Mouse (Mus musculus) CD4-positive, CD25-positive, alpha-beta regulatory T cell, adult 9 weeks (primary cell): Measurements from ENCODE around the gene Ell. TPM values are rescaled to one million over a fixed set of nuclear protein-coding genes. Genes with fewer than 3 reads are reported as not detected.

Experiments used
- polyA plus RNA-seq: library from polyadenylated mRNA; unstranded; fragments of 100-300 nt; shearing (Covaris generic); gene quantifications from one replicate; pipeline ENCODE4 v1.2.1, GENCODE M21; 2017

The Ell gene
- polyA plus RNA-seq = 42.7 TPM

GRCm38 (mm10) chr8:70539077-70539813, at the start of gene Ell:
Gene Ell, plus strand, starts transcription at chr8:70539457.

DNA sequence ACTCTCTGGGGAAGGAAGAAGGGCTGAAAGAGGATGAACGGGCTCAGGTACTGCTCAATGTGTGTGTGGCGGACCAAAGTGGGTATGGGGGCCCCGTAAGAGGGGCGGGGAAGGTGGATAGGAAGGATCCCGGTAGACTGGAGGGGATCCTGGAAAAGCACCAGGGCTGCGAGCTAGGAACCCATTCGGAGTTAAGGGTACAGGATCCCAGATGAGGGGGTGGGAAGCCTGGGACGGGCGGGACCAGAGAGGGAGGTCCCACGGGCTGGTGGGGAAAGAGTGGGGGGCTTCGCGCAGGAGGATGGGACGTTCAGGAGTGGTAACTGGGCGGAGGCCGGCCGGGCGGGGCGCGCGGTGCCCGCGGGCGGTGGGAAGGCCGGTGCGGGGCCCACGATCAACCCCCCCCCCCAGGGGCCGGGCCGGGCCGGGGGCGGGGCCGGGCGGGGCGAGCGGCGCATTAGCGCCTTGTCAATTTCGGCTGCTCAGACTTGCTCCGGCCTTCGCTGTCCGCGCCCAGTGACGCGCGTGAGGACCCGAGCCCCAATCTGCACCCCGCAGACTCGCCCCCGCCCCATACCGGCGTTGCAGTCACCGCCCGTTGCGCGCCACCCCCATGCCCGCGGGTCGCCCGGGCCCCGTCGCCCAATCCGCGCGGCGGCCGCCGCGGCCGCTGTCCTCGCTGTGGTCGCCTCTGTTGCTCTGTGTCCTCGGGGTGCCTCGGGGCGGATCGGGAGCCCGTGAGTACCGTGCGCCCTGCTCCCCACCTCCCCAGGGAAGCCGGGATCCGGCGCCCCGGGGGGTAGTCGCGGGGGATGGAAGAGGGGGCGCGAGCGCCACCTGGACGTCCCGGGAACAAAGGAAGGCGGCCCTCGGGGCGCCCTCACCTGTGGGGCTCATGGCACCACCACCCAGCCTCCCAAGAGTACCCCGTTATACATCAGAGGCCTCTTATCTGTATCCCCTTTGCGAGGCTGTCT, 46.3 kb upstream of the Ell start, which contains the start of gene Crlf1:
TSS of gene Crlf1 (plus strand) at position 495 of the 977 bp plus-strand sequence.

GRCm38 (mm10) chr8:70506328-70507026, 32.8 kb upstream of the Ell start, which contains the start of gene Rex1bd:
Gene Rex1bd, minus strand, starts transcription at chr8:70506752.

GRCm38 (mm10) chr8:70510228-70510915, 28.9 kb upstream of the Ell start, which contains the start of gene Uba52:
Gene Uba52, minus strand, starts transcription at chr8:70510801.

GRCm38 (mm10) chr8:70527512-70528181, 11.6 kb upstream of the Ell start, which contains the start of the genes Fkbp8 and Kxd1:
Gene Fkbp8, plus strand, starts transcription at chr8:70527724.
Gene Kxd1, minus strand, starts transcription at chr8:70527956.

DNA sequence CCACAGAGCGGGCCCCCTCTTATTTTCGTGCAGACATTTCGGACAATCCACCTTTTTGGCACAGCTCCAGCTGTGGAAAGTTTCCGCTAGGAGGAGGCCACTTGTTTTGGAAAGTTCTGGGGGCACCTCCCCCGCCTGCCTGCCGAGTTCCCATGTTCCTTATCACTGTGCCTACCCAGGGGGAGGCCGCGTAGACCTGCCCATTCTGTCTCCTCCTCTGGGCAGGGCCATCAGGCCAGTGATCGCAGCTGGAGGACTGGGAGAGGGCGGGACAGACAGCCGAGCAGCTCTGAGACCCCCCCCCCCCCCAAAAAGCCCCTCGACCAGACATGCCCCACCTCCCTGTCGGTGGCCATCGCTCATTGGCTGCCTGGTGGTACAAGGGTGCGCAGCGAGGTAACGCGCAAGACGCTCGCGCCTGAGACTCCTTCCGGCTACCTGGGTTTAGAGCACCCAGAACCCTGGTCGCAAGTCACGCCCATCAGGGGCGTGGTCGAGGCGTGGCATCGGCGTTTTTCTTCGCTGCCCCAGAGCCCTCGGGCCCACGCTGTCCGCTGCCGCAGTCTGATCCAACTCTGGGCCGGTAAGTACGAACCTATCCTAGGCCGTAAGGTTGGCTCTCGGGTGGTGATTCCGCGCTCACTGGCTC, 54.8 kb downstream of the Ell start, which contains the start of gene Isyna1:
TSS of gene Isyna1 (plus strand) at position 413 of the 649 bp plus-strand sequence.

GRCm38 (mm10) chr8:70608749-70609367, 69.6 kb downstream of the Ell start, which contains the start of gene Ssbp4:
Gene Ssbp4, minus strand, starts transcription at chr8:70608872.

GRCm38 (mm10) chr8:70615894-70616293, 76.6 kb downstream of the Ell start, which contains the start of gene Lrrc25:
Gene Lrrc25, plus strand, starts transcription at chr8:70616155.

GRCm38 (mm10) chr8:70632346-70632892, 93.2 kb downstream of the Ell start, which contains the start of gene Gdf15:
Gene Gdf15, minus strand, starts transcription at chr8:70632456.

Other genes with a start within 250 kb of the Ell start
- 55.0 TPM for gene Ddx49, start 237.0 kb upstream of the Ell start, polyA plus RNA-seq
- gene Cope, start 236.9 kb upstream of the Ell start, polyA plus RNA-seq = 381 TPM
- not detected for gene Cers1, start 223.7 kb upstream of the Ell start, polyA plus RNA-seq
- not detected for gene Gdf1, start 209.6 kb upstream of the Ell start, polyA plus RNA-seq
- 3.1 TPM for gene Upf1, start 186.2 kb upstream of the Ell start, polyA plus RNA-seq
- 0.33 TPM for gene Comp, start 165.9 kb upstream of the Ell start, polyA plus RNA-seq
- 22.8 TPM for gene Crtc1, start 99.9 kb upstream of the Ell start, polyA plus RNA-seq
- gene Klhl26, start 62.5 kb upstream of the Ell start, polyA plus RNA-seq = 8.9 TPM
- gene Tmem59l, start 52.1 kb upstream of the Ell start, polyA plus RNA-seq = not detected
- gene Crlf1, start 46.3 kb upstream of the Ell start, polyA plus RNA-seq = not detected
- gene Rex1bd, start 32.7 kb upstream of the Ell start, polyA plus RNA-seq = 138 TPM
- gene Uba52, start 28.7 kb upstream of the Ell start, polyA plus RNA-seq = 1,281 TPM
- 424 TPM for gene Fkbp8, start 11.7 kb upstream of the Ell start, polyA plus RNA-seq
- 106 TPM for gene Kxd1, start 11.5 kb upstream of the Ell start, polyA plus RNA-seq
- 48.6 TPM for gene Isyna1, start 54.9 kb downstream of the Ell start, polyA plus RNA-seq
- 12.8 TPM for gene Ssbp4, start 69.4 kb downstream of the Ell start, polyA plus RNA-seq
- gene Lrrc25, start 76.7 kb downstream of the Ell start, polyA plus RNA-seq = 0.57 TPM
- not detected for gene Gdf15, start 93.0 kb downstream of the Ell start, polyA plus RNA-seq
- 9.7 TPM for gene Pgpep1, start 120.9 kb downstream of the Ell start, polyA plus RNA-seq
- 259 TPM for gene Lsm4, start 133.8 kb downstream of the Ell start, polyA plus RNA-seq
- gene Jund, start 159.5 kb downstream of the Ell start, polyA plus RNA-seq = 12.8 TPM
- 0.07 TPM for gene Iqcn, start 164.0 kb downstream of the Ell start, polyA plus RNA-seq
- not detected for gene Gm3336, start 179.1 kb downstream of the Ell start, polyA plus RNA-seq
- 0.41 TPM for gene Pde4c, start 184.3 kb downstream of the Ell start, polyA plus RNA-seq
- gene Rab3a, start 215.2 kb downstream of the Ell start, polyA plus RNA-seq = 9.9 TPM
- 9.6 TPM for gene Mpv17l2, start 221.5 kb downstream of the Ell start, polyA plus RNA-seq
- gene Pik3r2, start 237.3 kb downstream of the Ell start, polyA plus RNA-seq = 17.0 TPM